Mouse (Mus musculus) kidney, adult 2 months (tissue): Measurements from ENCODE around the gene Gcsh.

Experiments
- CTCF ChIP-seq: fragments of 200-500 bp; conservative IDR thresholded peaks from 2 replicates; pipeline ENCODE4 v1.5.1; 2011; ENCODE audit warnings: low read depth, mild to moderate bottlenecking, control low read depth, low read length, moderate library complexity, mixed read lengths; ENCODE audit not compliant: insufficient read depth, insufficient read length
- POLR2A ChIP-seq: fragments of 200-500 bp; IDR thresholded peaks from one replicate; pipeline ENCODE4 v1.6.1; 2011; ENCODE audit warnings: low read depth, low read length, control low read depth

GRCm38 (mm10) chr8:116944385-116944696 is 49.0 kb downstream of the Gcsh start:
- TF ChIP-seq CTCF (no peak), POLR2A (no peak)
